Mouse (Mus musculus) testis, postnatal 14 days (tissue): ENCODE data around the gene Agpat3.
A peak's percentile ranks its signal among the peaks of the same experiment; 100 is the strongest.

Experiments used
- DNase-seq: peaks from one replicate; pipeline ENCODE4 v3.0.0; 2021; ENCODE audit warnings: low spot score

Agpat3 gene

DNA sequence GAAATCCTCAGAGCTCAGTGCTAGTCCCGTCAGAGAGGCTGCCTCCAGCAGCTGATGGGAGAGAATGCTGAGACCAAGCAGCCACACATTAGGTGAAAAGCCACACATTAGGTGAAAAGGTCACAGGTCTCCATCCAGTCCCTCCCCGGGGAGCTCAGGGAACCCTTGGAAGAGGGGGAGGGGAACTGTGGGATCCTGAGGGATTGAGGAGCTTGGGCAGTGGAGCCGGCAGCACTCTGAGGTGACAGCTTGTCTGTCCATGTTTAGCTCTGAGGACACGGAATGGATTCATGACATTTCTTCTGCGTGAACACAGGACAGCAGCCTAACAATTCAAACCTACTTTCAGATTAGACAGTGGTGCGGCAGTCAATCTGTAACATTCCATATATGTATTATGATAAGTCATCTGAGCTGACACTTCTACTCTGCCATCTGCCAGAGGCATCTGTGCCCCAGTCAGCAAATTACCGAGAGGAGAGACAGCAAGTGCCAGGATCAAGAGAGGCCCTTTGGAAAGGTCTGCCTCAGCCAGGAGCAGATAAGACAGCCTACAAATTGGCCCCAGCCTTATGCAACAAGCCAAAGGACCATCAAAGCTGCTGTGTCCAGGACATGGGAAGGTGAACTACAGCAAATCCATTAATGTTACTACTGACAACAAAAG lies 28.9 kb downstream of the Agpat3 start:
- DNase-seq = no peak

DNA sequence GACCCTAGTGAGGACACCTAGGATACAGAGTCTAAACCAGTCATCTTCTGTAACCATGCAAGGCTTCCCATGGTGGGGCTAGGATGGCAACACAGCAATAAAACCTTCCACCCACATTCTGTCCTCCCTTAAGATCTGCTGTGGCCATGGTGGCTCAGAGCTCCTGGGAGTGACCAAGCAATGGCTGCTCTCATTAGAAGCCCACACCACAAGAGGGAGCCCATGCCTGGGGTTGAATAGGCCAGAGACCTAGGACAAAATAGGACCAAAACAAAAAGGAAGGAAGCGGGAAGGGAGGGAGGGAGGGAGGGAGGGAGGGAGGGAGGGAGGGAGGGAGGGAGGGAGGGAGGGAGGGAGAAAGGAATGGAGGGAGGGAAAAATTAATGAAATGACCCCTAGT lies 29.5 kb downstream of the Agpat3 start:
- DNase-seq = no peak

DNA sequence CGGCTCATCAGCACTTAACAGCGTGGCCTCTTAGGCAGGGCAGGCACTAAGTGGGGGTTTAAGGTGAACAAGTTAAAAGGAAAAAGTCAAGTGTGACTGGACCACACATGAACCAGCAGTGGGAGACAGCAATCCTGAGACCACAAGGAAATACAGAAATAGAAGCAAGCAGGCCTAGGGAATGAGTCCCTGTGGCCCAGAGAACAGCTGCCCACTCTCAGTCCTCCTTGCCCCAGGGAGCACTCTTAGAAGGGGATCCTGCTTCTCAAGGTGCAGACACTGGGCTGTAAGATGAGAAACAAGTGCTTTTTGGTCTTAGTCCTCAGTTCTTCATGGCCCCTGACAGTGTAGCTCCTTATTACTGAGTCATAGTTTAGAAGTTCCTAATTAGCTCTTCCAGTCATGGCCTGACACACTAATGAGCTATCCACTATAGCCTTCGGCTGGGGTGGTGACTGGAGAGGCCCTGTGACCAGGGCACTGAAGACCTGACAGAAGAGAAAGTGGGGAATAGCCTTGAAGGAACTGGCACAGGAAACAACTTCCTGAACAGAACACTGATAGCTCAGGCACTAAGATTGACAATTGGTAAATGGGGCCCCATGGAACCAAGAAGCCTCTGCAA lies 31.0 kb downstream of the Agpat3 start:
- no peak for DNase-seq

- no peak for DNase-seq
Measured at GRCm38 (mm10) chr10:78320526-78320925, 31.8 kb downstream of the Agpat3 start.

DNA sequence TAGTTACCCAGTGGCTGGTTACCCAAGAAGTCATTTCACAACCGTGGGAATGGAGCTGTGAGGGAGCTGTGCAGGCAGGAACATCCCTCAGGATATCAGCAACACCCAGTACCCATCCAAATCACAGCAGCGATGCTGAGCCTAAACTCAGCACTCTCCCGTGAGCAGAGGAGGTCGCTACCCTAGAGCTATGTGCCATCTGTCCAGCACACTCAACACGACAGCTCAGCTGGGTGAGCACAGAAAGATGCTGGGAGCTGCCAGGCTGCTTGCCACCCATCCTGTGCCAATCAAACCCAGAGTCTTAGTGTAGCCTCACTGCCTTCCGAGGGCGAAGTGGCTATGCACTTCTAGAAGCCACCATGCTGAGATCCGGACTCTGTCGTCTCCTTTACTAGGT lies 32.3 kb downstream of the Agpat3 start:
- DNase-seq = no peak

- DNase-seq = no peak
Measured at GRCm38 (mm10) chr10:78317270-78317923, 34.9 kb downstream of the Agpat3 start.

- no peak for DNase-seq
Measured at GRCm38 (mm10) chr10:78316228-78317087, 35.8 kb downstream of the Agpat3 start.

- peak; percentile 42 for DNase-seq
Measured at GRCm38 (mm10) chr10:78315145-78315544, 37.1 kb downstream of the Agpat3 start.

DNA sequence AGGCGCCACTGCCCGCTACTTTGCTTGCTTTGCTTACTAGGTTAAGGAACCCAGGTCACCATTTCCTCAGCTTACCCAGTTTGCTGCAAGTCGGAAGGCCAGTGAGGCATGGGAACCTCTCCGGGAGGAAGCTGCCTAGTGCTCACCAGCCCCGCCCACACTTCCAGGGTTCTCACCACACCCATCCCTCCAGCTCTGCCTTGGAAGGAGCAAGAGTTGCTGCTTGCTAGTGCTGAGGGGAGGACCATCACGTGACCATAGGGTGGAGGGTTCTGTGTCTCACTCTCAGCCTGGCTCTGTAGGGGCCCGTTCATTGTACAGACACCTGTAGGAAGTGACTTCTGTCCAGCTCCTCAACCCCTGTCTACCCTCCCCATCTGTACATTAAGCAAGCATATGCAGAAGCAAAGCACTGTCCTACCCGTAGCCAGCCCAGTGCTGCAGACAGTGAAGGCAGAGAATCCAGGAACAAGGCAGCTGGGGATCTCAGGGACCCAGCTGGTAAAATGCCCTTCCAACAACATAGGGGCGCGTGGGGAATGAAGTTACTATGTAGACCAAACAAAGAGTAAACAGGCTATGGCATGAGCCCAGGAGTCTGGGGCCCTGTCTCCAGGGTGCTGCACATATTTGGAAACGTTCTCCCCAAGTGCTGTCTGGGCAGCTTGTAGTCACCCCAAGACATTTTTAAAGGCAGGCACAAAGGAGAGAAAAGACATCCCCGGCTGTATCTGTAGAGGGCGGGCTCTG lies 40.2 kb downstream of the Agpat3 start:
- DNase-seq = no peak

- DNase-seq = no peak
Measured at GRCm38 (mm10) chr10:78310747-78311267, 41.5 kb downstream of the Agpat3 start.

- no peak for DNase-seq
Measured at GRCm38 (mm10) chr10:78308617-78309016, 43.7 kb downstream of the Agpat3 start.

DNA sequence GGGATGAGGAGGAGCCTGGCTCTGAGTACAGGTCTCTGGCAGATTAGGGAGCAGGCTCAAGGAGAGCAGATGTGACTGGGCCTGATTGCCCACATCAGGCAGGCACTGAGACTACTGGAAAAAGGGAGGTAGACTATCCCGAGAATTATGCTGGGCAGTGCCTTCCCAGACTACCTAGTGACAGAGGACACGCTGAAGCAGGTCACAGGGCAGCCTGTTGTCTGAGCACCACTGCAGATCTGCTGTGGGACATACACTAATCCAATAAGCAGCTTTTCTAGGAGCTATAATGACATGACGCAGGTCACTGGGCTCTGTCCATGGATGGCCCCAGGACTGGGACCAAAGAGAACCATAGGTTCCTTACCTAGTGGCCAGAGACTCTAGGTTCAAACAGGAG lies 44.9 kb downstream of the Agpat3 start:
- no peak for DNase-seq

DNA sequence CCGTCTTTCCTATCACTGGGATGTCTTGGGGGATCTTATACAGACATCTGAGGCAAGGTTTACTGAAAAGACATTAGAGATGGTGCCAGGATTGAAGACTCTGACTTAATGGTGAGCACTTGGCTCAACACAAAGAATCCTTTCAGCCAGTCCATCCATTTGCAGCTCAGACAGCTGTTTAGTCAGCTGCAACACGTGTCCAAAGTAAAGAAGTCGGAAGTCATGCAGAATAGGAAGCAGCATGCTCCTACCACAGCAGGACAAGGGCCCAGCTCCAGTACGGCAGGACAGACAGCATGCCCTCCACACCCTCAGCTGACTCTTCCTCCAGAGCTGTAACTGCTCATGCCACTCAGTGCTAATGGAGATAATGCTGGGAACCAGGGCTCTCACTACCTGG lies 46.3 kb downstream of the Agpat3 start:
- no peak for DNase-seq

GRCm38 (mm10) chr10:78304996-78305395 lies 47.3 kb downstream of the Agpat3 start:
- no peak for DNase-seq

DNA sequence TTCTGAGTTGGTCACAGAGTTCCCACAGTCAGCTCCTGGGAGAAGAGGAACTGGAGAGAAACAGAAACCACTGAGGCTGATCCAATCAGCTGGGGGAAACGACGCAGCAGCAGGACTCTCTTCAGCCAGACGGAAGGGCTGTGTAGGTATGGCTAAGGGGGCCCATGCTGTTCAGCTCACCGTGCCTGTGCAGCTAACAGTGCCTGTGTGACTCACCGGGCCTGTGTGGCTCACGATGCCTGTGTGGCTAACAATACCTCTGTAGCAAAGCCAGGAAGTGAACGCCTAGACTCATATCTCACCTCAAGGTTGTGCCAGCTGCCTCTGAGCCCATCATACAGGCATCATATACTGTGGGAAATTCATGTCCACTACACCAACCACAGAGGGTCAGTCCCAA lies 48.6 kb downstream of the Agpat3 start:
- no peak for DNase-seq

DNA sequence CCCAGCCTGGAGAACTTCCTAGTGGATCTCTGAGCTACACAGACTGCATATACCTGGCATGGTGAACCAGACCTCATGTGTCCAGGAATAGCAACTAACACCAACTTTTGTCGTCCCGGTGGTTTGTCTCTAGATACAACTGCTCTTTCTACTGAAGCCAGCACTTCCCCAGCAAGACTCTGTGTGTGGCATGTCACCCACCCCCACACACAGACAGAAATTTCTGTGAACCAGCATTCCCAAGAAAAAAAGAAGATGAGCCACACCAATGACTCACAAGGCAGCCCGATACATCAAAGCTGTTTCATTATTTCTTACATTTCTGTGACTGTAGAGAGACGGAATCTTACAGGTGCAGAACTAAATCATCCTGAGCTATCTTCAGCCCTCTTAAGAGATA lies 52.2 kb downstream of the Agpat3 start:
- no peak for DNase-seq

DNA sequence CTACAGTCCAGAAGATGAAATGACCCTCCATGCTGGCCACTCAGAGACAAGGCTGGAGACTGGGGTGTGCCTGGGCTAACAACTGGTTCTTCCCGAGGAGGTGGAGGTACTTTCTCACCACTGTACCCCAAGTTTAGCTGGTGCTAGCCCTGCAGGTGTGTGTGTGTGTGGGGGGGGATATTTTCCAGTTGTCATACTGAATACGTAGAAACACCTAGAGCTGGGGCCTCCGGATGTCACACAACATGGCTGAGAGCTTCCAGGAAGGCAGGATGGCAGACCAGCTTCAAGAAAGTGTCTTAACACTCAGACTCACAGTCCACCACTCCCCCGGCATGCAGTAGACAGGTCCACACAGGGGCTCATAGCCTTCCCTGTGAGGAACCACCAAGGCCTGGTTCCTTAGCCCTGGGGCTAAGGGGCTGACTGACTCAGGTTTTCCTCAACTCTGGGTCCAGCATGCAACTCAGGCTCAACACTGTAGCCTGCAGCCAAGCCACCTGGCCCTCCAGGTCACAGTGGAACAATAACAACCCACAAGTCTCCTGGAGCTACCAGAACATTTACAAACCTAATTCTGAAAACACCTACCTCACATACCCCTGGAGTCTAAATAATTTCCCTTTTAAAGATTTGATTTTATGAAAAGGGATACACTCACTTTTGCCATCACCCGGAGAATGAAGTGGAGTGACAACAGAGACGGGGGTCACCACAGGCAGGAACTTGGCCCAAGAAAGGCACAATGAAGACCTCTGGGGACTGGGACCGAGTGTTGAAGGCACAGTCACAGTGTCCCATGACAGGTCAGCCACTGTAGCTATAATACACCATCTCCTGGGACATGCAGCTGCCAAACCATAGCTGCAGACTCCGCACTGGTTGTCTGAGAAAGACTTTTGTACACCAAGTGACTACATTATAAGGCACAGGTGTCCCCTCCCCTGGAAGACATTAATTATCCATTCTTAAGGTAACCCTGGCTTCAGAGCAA lies 53.3 kb downstream of the Agpat3 start:
- DNase-seq = no peak

- peak; percentile 36 for DNase-seq
Measured at GRCm38 (mm10) chr10:78297576-78298484, 54.5 kb downstream of the Agpat3 start.

GRCm38 (mm10) chr10:78296980-78297379 lies 55.3 kb downstream of the Agpat3 start:
- DNase-seq = no peak
